Mouse (Mus musculus): ENCODE data around the gene Tomm5. TPM values are rescaled to one million over a fixed set of nuclear protein-coding genes. Genes with fewer than 3 reads are reported as not detected.

Tomm5 gene
- 144 and 151 TPM in 2 replicates for polyA plus RNA-seq (2015; fragmentation: Nextera tagmentation; extraction: Ambion mirVana)

GRCm38 (mm10) chr4:45107601-45108277 lies at the start of gene Tomm5:
TSS of gene Tomm5 (minus strand) at chr4:45108114.
- TF ChIP-seq CTCF (IDR thresholded peaks at IDR 0.05) = peak; percentile 81
- TF ChIP-seq EP300 (IDR thresholded peaks at IDR 0.05) = peak; percentile 64
- Histone ChIP-seq H3K36me3 (ENCODE audit: insufficient read depth, low read length) (peaks cover 8% of the 10 kb centered on the region), H3K4me1 (ENCODE audit: insufficient read depth, low read depth, low read length) (peaks cover 7% of the 10 kb centered on the region; the same call in 1 of the 2 replicates), H3K4me3 (ENCODE audit: low read depth, low read length) (peak within 1 kb of the TSS; percentile 77), H3K4me2 (replicated peaks; ENCODE audit: low read depth, low read length) (peak within 1 kb of the TSS; percentile 86), H3K9me3 (ENCODE audit: low read length) (no peaks in the 10 kb centered on the region), H3K27me3 (replicated peaks; ENCODE audit: insufficient read depth, low read length) (no peaks in the 10 kb centered on the region), H3K27ac (ENCODE audit: low read length) (peak within 1 kb of the TSS; percentile 43; the same call in 1 of the 2 replicates), H3K9ac (replicated peaks; ENCODE audit: low read depth) (peak within 1 kb of the TSS; percentile 75)
- WGBS = under 1% methylated on average over 39 of the region's 39 CpGs
- DNase-seq (ENCODE audit: low spot score) = peak; percentile 98
- peak; percentile 99 for ATAC-seq

DNA sequence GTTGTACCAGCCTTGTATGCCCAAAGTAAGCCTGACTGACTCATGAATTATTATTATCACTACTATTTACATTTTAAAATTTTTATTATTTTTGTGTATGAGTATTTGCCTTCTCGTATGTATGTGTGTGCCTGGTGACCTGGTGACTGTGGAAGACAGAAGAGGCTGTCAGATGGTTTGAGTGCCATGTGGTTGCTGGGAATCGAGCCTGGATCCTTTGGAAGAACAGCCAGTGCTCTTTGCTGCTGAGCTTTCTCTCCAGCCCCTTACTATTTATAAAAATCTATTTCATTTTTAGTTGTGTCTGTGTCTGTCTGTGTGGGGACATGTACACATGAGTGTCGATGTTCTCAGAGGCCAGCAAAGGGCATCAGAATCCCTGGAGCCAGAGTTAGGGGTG lies 48.5 kb upstream of the Tomm5 start:
- H3K4me2 ChIP-seq (replicated peaks; ENCODE audit: low read depth, low read length) = no peak overlapping the region
- WGBS = 64% methylated on average over 3 of the region's 3 CpGs
- ATAC-seq = no peak

GRCm38 (mm10) chr4:45143005-45143404 lies 35.1 kb upstream of the Tomm5 start:
- H3K4me1 ChIP-seq (ENCODE audit: insufficient read depth, low read depth, low read length) = no peaks in the 10 kb centered on the region
- no peaks in the 10 kb centered on the region for H3K9me3 ChIP-seq (ENCODE audit: low read length)
- H3K4me3 ChIP-seq (ENCODE audit: low read depth, low read length) = no peak overlapping the region
- ATAC-seq (no peak), DNase-seq (ENCODE audit: low spot score) (no peak)
- no peak overlapping the region for H3K9ac ChIP-seq (replicated peaks; ENCODE audit: low read depth)
- no peaks in the 10 kb centered on the region for H3K36me3 ChIP-seq (ENCODE audit: insufficient read depth, low read length)
- H3K4me2 ChIP-seq (replicated peaks; ENCODE audit: low read depth, low read length) = no peak overlapping the region
- TF ChIP-seq EP300 (IDR thresholded peaks at IDR 0.05) (no peak), CTCF (IDR thresholded peaks at IDR 0.05) (no peak)
- H3K27me3 ChIP-seq (replicated peaks; ENCODE audit: insufficient read depth, low read length) = no peaks in the 10 kb centered on the region
- H3K27ac ChIP-seq (ENCODE audit: low read length) = no peak overlapping the region
- WGBS = 55% methylated on average over 8 of the region's 8 CpGs

More for the DNA sequence above, 48.5 kb upstream of the Tomm5 start:
- no peaks in the 10 kb centered on the region for H3K9me3 ChIP-seq (ENCODE audit: low read length)
- H3K27ac ChIP-seq (ENCODE audit: low read length) = no peak overlapping the region
- no peaks in the 10 kb centered on the region for H3K4me1 ChIP-seq (ENCODE audit: insufficient read depth, low read depth, low read length)
- DNase-seq (ENCODE audit: low spot score) = no peak
- no peaks in the 10 kb centered on the region for H3K36me3 ChIP-seq (ENCODE audit: insufficient read depth, low read length)
- no peaks in the 10 kb centered on the region for H3K27me3 ChIP-seq (replicated peaks; ENCODE audit: insufficient read depth, low read length)
- no peak overlapping the region for H3K9ac ChIP-seq (replicated peaks; ENCODE audit: low read depth)
- no peak for TF ChIP-seq CTCF (IDR thresholded peaks at IDR 0.05)
- no peak for TF ChIP-seq EP300 (IDR thresholded peaks at IDR 0.05)
- no peak overlapping the region for H3K4me3 ChIP-seq (ENCODE audit: low read depth, low read length)

- H3K9ac ChIP-seq (replicated peaks; ENCODE audit: low read depth) = no peak overlapping the region
- H3K4me3 ChIP-seq (ENCODE audit: low read depth, low read length) = no peak overlapping the region
- H3K4me2 ChIP-seq (replicated peaks; ENCODE audit: low read depth, low read length) = no peak overlapping the region
- H3K9me3 ChIP-seq (ENCODE audit: low read length) = no peaks in the 10 kb centered on the region
- ATAC-seq (no peak), DNase-seq (ENCODE audit: low spot score) (no peak)
- no peak overlapping the region for H3K27ac ChIP-seq (ENCODE audit: low read length)
- no peaks in the 10 kb centered on the region for H3K27me3 ChIP-seq (replicated peaks; ENCODE audit: insufficient read depth, low read length)
- no peaks in the 10 kb centered on the region for H3K36me3 ChIP-seq (ENCODE audit: insufficient read depth, low read length)
- H3K4me1 ChIP-seq (ENCODE audit: insufficient read depth, low read depth, low read length) = no peaks in the 10 kb centered on the region
- 39% methylated on average over 11 of the region's 11 CpGs for WGBS
- TF ChIP-seq EP300 (IDR thresholded peaks at IDR 0.05) = no peak
- no peak for TF ChIP-seq CTCF (IDR thresholded peaks at IDR 0.05)
These were observed 34.5 kb upstream of the Tomm5 start for GRCm38 (mm10) chr4:45142411-45142810.

DNA sequence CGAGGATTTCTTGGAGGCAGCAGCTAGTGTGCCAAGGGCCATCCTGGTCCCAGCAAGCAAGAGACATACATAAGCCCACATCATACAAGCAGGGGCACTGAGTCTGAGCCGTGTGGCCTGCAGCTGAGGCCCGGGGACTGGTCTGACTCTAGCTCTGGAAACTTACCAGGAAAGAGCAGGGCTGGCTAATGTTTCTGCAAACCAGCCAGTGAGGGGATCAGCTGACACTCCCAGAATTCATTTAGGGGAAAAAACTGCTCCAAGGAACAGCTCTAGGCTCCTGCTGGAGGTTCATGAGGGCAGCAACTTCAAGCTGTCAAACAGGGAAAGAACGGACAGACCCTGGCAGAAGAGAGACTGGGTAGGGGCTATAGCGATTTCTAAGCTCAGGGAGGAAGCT lies 33.9 kb upstream of the Tomm5 start:
- TF ChIP-seq CTCF (IDR thresholded peaks at IDR 0.05) (no peak), EP300 (IDR thresholded peaks at IDR 0.05) (no peak)
- Histone ChIP-seq H3K9me3 (ENCODE audit: low read length) (no peaks in the 10 kb centered on the region), H3K4me1 (ENCODE audit: insufficient read depth, low read depth, low read length) (no peaks in the 10 kb centered on the region), H3K4me2 (replicated peaks; ENCODE audit: low read depth, low read length) (no peak overlapping the region), H3K27me3 (replicated peaks; ENCODE audit: insufficient read depth, low read length) (no peaks in the 10 kb centered on the region), H3K27ac (ENCODE audit: low read length) (no peak overlapping the region), H3K36me3 (ENCODE audit: insufficient read depth, low read length) (no peaks in the 10 kb centered on the region), H3K4me3 (ENCODE audit: low read depth, low read length) (no peak overlapping the region), H3K9ac (replicated peaks; ENCODE audit: low read depth) (no peak overlapping the region)
- WGBS = 51% methylated on average over 5 of the region's 5 CpGs
- no peak for DNase-seq (ENCODE audit: low spot score)
- ATAC-seq = no peak

DNA sequence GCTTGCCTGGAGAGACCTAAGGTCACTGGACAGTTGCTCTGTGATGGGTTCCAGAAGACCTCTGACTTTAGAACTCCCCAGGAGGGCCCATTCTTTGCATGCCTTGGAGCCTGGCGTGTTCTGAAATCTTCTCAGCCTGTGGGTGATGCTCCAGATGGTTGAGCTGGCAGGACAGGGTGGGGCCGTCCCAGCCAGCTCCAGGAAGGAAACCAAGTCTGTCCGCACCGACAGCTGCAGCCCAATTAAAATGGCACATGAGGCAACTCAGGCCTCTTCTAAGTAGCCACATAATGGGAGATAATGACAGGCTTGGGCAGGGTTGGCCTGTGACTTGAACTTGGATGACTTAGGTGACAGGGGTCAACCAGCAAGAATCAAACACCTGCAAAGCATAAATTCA lies 29.7 kb upstream of the Tomm5 start:
- H3K4me2 ChIP-seq (replicated peaks; ENCODE audit: low read depth, low read length) = no peak overlapping the region
- TF ChIP-seq EP300 (IDR thresholded peaks at IDR 0.05) (no peak), CTCF (IDR thresholded peaks at IDR 0.05) (no peak)
- H3K9ac ChIP-seq (replicated peaks; ENCODE audit: low read depth) = no peak overlapping the region
- no peaks in the 10 kb centered on the region for H3K9me3 ChIP-seq (ENCODE audit: low read length)
- DNase-seq (ENCODE audit: low spot score) (no peak), ATAC-seq (no peak)
- no peak overlapping the region for H3K4me3 ChIP-seq (ENCODE audit: low read depth, low read length)
- H3K27me3 ChIP-seq (replicated peaks; ENCODE audit: insufficient read depth, low read length) = no peaks in the 10 kb centered on the region
- H3K27ac ChIP-seq (ENCODE audit: low read length) = no peak overlapping the region
- 50% methylated on average over 4 of the region's 4 CpGs for WGBS
- no peaks in the 10 kb centered on the region for H3K36me3 ChIP-seq (ENCODE audit: insufficient read depth, low read length)
- no peaks in the 10 kb centered on the region for H3K4me1 ChIP-seq (ENCODE audit: insufficient read depth, low read depth, low read length)
